Mouse (Mus musculus) kidney, embryonic 16.5 days (tissue): ENCODE data around the gene Zfp740. TPM values are rescaled to one million over a fixed set of nuclear protein-coding genes. Genes with fewer than 3 reads are reported as not detected.

Experiments used
- ATAC-seq: fragments of 200-750 bp; cut with Nextera tagmentation; 2 replicates; pipeline ENCODE4 v1.8.0; 2017; ENCODE audit warnings: moderate TSS enrichment; ENCODE audit not compliant: low FRiP score, low TSS enrichment
- H3K27ac ChIP-seq: fragments of 300-500 bp; sonication (generic); 2 replicates; pipeline ENCODE4 v1.5.1; 2014; ENCODE audit warnings: low read length
- H3K27me3 ChIP-seq: fragments of 300-500 bp; sonication (generic); 2 replicates; pipeline ENCODE4 v1.6.1; 2014; ENCODE audit warnings: low read length, control low read depth, mixed read lengths; ENCODE audit not compliant: insufficient read depth
- H3K36me3 ChIP-seq: fragments of 300-500 bp; sonication (generic); 2 replicates; pipeline ENCODE4 v1.6.1; 2014; ENCODE audit warnings: low read length, control low read depth, mixed read lengths; ENCODE audit not compliant: insufficient read depth
- H3K4me1 ChIP-seq: fragments of 300-500 bp; sonication (generic); 2 replicates; pipeline ENCODE4 v1.6.1; 2014; ENCODE audit warnings: low read length, control low read depth, mixed read lengths; ENCODE audit not compliant: insufficient read depth
- H3K4me2 ChIP-seq: fragments of 300-500 bp; sonication (generic); replicated peaks from 2 replicates; pipeline ENCODE4 v1.6.1; 2014; ENCODE audit warnings: low read depth, low read length
- H3K4me3 ChIP-seq: fragments of 300-500 bp; sonication (generic); 2 replicates; pipeline ENCODE4 v1.5.1; 2014; ENCODE audit warnings: mild to moderate bottlenecking, low read length
- H3K9ac ChIP-seq: fragments of 300-500 bp; sonication (generic); replicated peaks from 2 replicates; pipeline ENCODE4 v1.6.1; 2014; ENCODE audit warnings: low read length
- H3K9me3 ChIP-seq: fragments of 300-500 bp; sonication (generic); 2 replicates; pipeline ENCODE4 v1.6.1; 2016; ENCODE audit warnings: low read length, control low read depth
- WGBS: fragments of 180-500 bp; shearing (Covaris S2); extraction: QIAGEN DNeasy Blood & Tissue Kit; methylation state at CpG from one replicate; pipeline ENCODE4 v1.1.7; 2014; 5-methylcytosine and 5-hydroxymethylcytosine counted together
- polyA plus RNA-seq: library from polyadenylated mRNA; unstranded; fragments of >200 nt; fragmentation: Nextera tagmentation; extraction: Ambion mirVana; gene quantifications from 2 replicates; pipeline ENCODE4 v1.2.1, GENCODE M21; 2015

Gene Zfp740
- polyA plus RNA-seq, 1 experiment from 2014 or later = 82.1 TPM

- Histone ChIP-seq H3K4me1 (peaks cover 60% of the 10 kb centered on the region), H3K4me2 (peak overlapping the region; percentile 98), H3K36me3 (no peaks in the 10 kb centered on the region), H3K27me3 (no peaks in the 10 kb centered on the region), H3K27ac (peak overlapping the region; percentile 99), H3K4me3 (peak overlapping the region; percentile 71), H3K9me3 (no peaks in the 10 kb centered on the region), H3K9ac (peak overlapping the region; percentile 84)
- ATAC-seq = no peak
- 2% methylated on average over 14 of the region's 14 CpGs for WGBS
Observed at GRCm38 (mm10) chr15:102245461-102245881, 42.4 kb downstream of the Zfp740 start.

DNA sequence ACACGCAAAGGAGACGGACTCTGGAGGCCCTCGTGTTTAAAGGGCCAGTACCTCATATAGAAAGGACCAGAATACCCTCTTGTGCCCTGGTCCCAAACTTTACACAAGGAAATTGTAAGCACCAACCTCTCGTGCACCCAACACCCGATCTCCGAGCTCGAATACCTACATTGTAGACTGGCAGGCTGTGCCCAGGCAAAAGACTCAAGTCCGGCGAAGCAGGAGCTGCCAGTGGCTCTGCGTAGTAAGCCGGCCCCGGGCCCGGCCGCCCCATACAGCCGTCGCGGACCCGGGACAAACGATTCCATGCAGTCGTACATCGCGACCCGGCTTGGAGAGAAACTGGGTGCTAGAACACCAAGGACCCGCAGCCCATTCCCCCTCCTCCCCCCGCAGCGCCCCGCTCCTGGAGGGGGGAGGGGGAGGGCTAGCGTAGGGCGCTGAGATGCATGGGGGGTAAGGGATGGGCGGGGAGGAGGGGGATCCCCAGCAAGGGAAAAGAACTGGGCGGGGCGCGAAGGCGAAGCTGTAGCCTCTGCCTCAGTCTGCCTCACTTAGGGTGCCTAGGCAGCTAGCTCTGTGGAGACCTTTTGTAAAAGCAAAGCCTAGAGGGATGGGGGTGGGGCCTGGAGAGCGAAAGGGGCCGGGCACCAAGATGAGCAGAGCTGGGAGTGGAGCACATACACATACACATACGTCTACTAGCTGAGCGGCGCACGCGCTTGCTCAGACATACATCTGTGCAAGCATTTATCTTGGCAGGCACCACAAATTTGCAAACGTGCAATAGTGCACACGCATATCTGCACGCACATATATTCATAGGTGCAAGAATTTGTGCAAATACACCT is 43.1 kb downstream of the Zfp740 start:
- WGBS = under 1% methylated on average over 38 of the region's 44 CpGs
- H3K9ac ChIP-seq = peak overlapping the region; percentile 84
- no peaks in the 10 kb centered on the region for H3K36me3 ChIP-seq
- H3K4me2 ChIP-seq = peak overlapping the region; percentile 98
- peak; percentile 77 for ATAC-seq
- H3K4me1 ChIP-seq = peaks cover 60% of the 10 kb centered on the region
- H3K9me3 ChIP-seq = no peaks in the 10 kb centered on the region
- H3K4me3 ChIP-seq = peak overlapping the region; percentile 71
- peak overlapping the region; percentile 99 for H3K27ac ChIP-seq
- H3K27me3 ChIP-seq = no peaks in the 10 kb centered on the region

- H3K27ac ChIP-seq = peak overlapping the region; percentile 99
- peak overlapping the region; percentile 84 for H3K9ac ChIP-seq
- WGBS = under 1% methylated on average over 31 of the region's 35 CpGs
- H3K4me3 ChIP-seq = peak overlapping the region; percentile 71
- no peaks in the 10 kb centered on the region for H3K27me3 ChIP-seq
- no peaks in the 10 kb centered on the region for H3K9me3 ChIP-seq
- H3K36me3 ChIP-seq = no peaks in the 10 kb centered on the region
- peaks cover 60% of the 10 kb centered on the region for H3K4me1 ChIP-seq
- ATAC-seq = peak; percentile 77
- peak overlapping the region; percentile 98 for H3K4me2 ChIP-seq
Observed at GRCm38 (mm10) chr15:102246866-102247251, 43.8 kb downstream of the Zfp740 start.

DNA sequence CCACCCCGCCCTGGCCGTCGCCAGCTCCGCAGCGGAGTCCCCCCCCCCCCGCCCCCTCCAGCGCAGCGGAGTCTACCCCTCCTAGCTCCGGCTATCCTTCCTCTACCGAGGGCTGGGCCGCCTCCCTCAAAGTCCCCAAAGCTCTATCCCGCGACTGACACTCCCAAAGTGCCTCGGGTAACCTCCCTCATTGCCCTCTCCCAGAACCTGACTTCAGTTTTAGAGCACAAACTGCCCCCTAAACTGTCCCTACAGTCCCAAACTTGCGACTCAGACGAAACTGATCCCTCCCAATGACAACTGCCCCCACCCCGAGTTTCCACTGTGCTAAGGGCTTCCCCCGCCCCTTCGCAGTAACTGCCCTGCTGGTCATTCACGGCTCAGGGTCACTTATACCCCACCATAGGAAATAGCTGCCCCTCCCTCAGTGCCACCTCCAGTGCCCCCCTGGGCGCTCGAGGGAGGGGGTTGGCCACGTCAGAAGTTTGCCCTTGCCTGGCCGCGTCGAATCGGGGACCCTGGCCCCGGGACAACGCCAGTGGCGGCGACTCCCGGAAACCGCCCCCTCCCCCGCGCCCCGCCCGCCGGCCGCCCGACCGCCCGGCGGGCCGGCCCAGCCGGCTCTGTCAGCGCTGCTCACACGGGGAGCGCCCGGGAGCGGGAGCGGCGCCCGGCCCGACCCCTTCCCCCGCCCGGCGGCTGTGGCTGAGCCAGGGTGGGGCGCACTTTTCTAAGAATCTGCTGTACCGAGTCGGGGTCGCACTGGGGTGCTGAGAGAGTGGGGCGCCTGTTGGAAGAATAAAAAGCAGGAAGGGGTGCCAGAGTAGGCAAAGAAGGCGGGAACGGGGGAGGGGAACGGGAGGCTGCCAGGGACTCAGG is 44.4 kb downstream of the Zfp740 start:
- Histone ChIP-seq H3K4me2 (peak overlapping the region; percentile 98), H3K9me3 (no peaks in the 10 kb centered on the region), H3K27ac (peak overlapping the region; percentile 99), H3K4me1 (peaks cover 54% of the 10 kb centered on the region), H3K36me3 (peaks cover 4% of the 10 kb centered on the region; the same call in 1 of the 2 replicates), H3K27me3 (no peaks in the 10 kb centered on the region), H3K4me3 (peak overlapping the region; percentile 71), H3K9ac (peak overlapping the region; percentile 84)
- ATAC-seq = peak; percentile 70
- under 1% methylated on average over 51 of the region's 65 CpGs for WGBS

GRCm38 (mm10) chr15:102248131-102248811 is 45.2 kb downstream of the Zfp740 start:
- no peak for ATAC-seq
- H3K9me3 ChIP-seq = no peaks in the 10 kb centered on the region
- peak overlapping the region; percentile 98 for H3K4me2 ChIP-seq
- H3K4me3 ChIP-seq = peak overlapping the region; percentile 71
- peaks cover 4% of the 10 kb centered on the region; the same call in 1 of the 2 replicates for H3K36me3 ChIP-seq
- H3K27me3 ChIP-seq = no peaks in the 10 kb centered on the region
- WGBS = 12% methylated on average over 8 of the region's 8 CpGs
- H3K4me1 ChIP-seq = peaks cover 46% of the 10 kb centered on the region
- peak overlapping the region; percentile 84 for H3K9ac ChIP-seq
- H3K27ac ChIP-seq = peak overlapping the region; percentile 99

GRCm38 (mm10) chr15:102248812-102249191 is 45.8 kb downstream of the Zfp740 start:
- Histone ChIP-seq H3K4me3 (peak overlapping the region; percentile 26), H3K27ac (peak overlapping the region; percentile 99), H3K27me3 (no peaks in the 10 kb centered on the region), H3K4me2 (peak overlapping the region; percentile 98), H3K36me3 (peaks cover 4% of the 10 kb centered on the region; the same call in 1 of the 2 replicates), H3K9ac (peak overlapping the region; percentile 60), H3K9me3 (no peaks in the 10 kb centered on the region), H3K4me1 (peaks cover 41% of the 10 kb centered on the region)
- WGBS = 0% methylated on average over 1 of the region's 3 CpGs
- ATAC-seq = no peak

- peak overlapping the region; percentile 26 for H3K4me3 ChIP-seq
- H3K36me3 ChIP-seq = peaks cover 4% of the 10 kb centered on the region; the same call in 1 of the 2 replicates
- H3K9ac ChIP-seq = peak overlapping the region; percentile 60
Observed at GRCm38 (mm10) chr15:102249251-102249691, 46.2 kb downstream of the Zfp740 start.

GRCm38 (mm10) chr15:102249967-102250366 is 46.9 kb downstream of the Zfp740 start:
- peak overlapping the region; percentile 60; the same call in 1 of the 2 replicates for H3K9ac ChIP-seq
- no peaks in the 10 kb centered on the region for H3K27me3 ChIP-seq
- H3K9me3 ChIP-seq = no peaks in the 10 kb centered on the region
- H3K4me2 ChIP-seq = peak overlapping the region; percentile 98
- no peak overlapping the region for H3K4me3 ChIP-seq
- ATAC-seq = no peak
- peaks cover 30% of the 10 kb centered on the region for H3K4me1 ChIP-seq
- WGBS = 45% methylated on average over 9 of the region's 9 CpGs
- peak overlapping the region; percentile 99 for H3K27ac ChIP-seq
- peaks cover 4% of the 10 kb centered on the region; the same call in 1 of the 2 replicates for H3K36me3 ChIP-seq

More at GRCm38 (mm10) chr15:102249251-102249691, 46.2 kb downstream of the Zfp740 start:
- Histone ChIP-seq H3K4me2 (peak overlapping the region; percentile 98), H3K27me3 (no peaks in the 10 kb centered on the region), H3K9me3 (no peaks in the 10 kb centered on the region), H3K27ac (peak overlapping the region; percentile 99), H3K4me1 (peaks cover 36% of the 10 kb centered on the region)
- no peak for ATAC-seq
- 0% methylated on average over 13 of the region's 13 CpGs for WGBS

GRCm38 (mm10) chr15:102250521-102250920 is 47.5 kb downstream of the Zfp740 start:
- Histone ChIP-seq H3K4me1 (peaks cover 30% of the 10 kb centered on the region), H3K36me3 (peaks cover 4% of the 10 kb centered on the region; the same call in 1 of the 2 replicates), H3K9me3 (no peaks in the 10 kb centered on the region), H3K9ac (no peak overlapping the region), H3K27me3 (no peaks in the 10 kb centered on the region), H3K4me3 (no peak overlapping the region), H3K4me2 (no peak overlapping the region), H3K27ac (no peak overlapping the region)
- 69% methylated on average over 5 of the region's 5 CpGs for WGBS
- ATAC-seq = no peak
